Mouse (Mus musculus): ENCODE results near the gene Szt2. TPM values are rescaled to one million over a fixed set of nuclear protein-coding genes. Genes with fewer than 3 reads are reported as not detected.

Gene Szt2
- polyA plus RNA-seq, 1 experiment from 2014 or later: 13.6 TPM

GRCm38 (mm10) chr4:118350864-118351263, 58.2 kb downstream of the Szt2 start:
- no peak overlapping the region for H3K4me3 ChIP-seq
- 73% methylated on average over 2 of the region's 2 CpGs for whole genome bisulfite sequencing
- H3K36me3 ChIP-seq: no peaks in the 10 kb centered on the region
- H3K27me3 ChIP-seq: no peaks in the 10 kb centered on the region
- no peaks in the 10 kb centered on the region for H3K9me3 ChIP-seq (replicated peaks)
- no peak overlapping the region for H3K9ac ChIP-seq
- H3K27ac ChIP-seq: no peak overlapping the region
- ATAC-seq (ENCODE audit: low FRiP score): no peak
- H3K4me1 ChIP-seq: peaks cover 10% of the 10 kb centered on the region; the same call in 1 of the 2 replicates
- H3K4me2 ChIP-seq (replicated peaks): no peak overlapping the region

- Histone ChIP-seq H3K27me3 (no peaks in the 10 kb centered on the region; the same call in 1 of the 2 replicates), H3K4me3 (no peak overlapping the region), H3K27ac (no peak overlapping the region), H3K36me3 (no peaks in the 10 kb centered on the region), H3K9me3 (replicated peaks) (no peaks in the 10 kb centered on the region), H3K9ac (no peak overlapping the region), H3K4me2 (replicated peaks) (no peak overlapping the region), H3K4me1 (peaks cover 10% of the 10 kb centered on the region; the same call in 1 of the 2 replicates)
- 71% methylated on average over 13 of the region's 13 CpGs for WGBS
- ATAC-seq (ENCODE audit: low FRiP score): no peak
Observed at GRCm38 (mm10) chr4:118347529-118348309, 61.4 kb downstream of the Szt2 start.

GRCm38 (mm10) chr4:118341447-118341846, 67.6 kb downstream of the Szt2 start:
- no peak for ATAC-seq (ENCODE audit: low FRiP score)
- Histone ChIP-seq H3K4me1 (no peaks in the 10 kb centered on the region), H3K9me3 (replicated peaks) (no peaks in the 10 kb centered on the region), H3K27me3 (no peaks in the 10 kb centered on the region; the same call in 1 of the 2 replicates), H3K36me3 (no peaks in the 10 kb centered on the region), H3K4me2 (replicated peaks) (no peak overlapping the region), H3K27ac (no peak overlapping the region), H3K9ac (no peak overlapping the region), H3K4me3 (no peak overlapping the region)
- WGBS: 89% methylated on average over 3 of the region's 3 CpGs

GRCm38 (mm10) chr4:118336658-118337057, 72.4 kb downstream of the Szt2 start:
- 16% methylated on average over 7 of the region's 7 CpGs for WGBS
- Histone ChIP-seq H3K9me3 (replicated peaks) (no peaks in the 10 kb centered on the region), H3K27ac (no peak overlapping the region), H3K9ac (no peak overlapping the region), H3K4me2 (replicated peaks) (no peak overlapping the region), H3K4me1 (no peaks in the 10 kb centered on the region), H3K4me3 (no peak overlapping the region), H3K27me3 (no peaks in the 10 kb centered on the region), H3K36me3 (no peaks in the 10 kb centered on the region)
- ATAC-seq (ENCODE audit: low FRiP score): no peak

GRCm38 (mm10) chr4:118335991-118336390, 73.1 kb downstream of the Szt2 start:
- Histone ChIP-seq H3K4me3 (no peak overlapping the region), H3K4me1 (no peaks in the 10 kb centered on the region), H3K4me2 (replicated peaks) (no peak overlapping the region), H3K9me3 (replicated peaks) (no peaks in the 10 kb centered on the region), H3K36me3 (no peaks in the 10 kb centered on the region), H3K9ac (no peak overlapping the region), H3K27ac (no peak overlapping the region), H3K27me3 (no peaks in the 10 kb centered on the region)
- WGBS: 90% methylated on average over 4 of the region's 4 CpGs
- ATAC-seq (ENCODE audit: low FRiP score): no peak

GRCm38 (mm10) chr4:118331777-118332176, 77.3 kb downstream of the Szt2 start:
- Histone ChIP-seq H3K9ac (no peak overlapping the region), H3K9me3 (replicated peaks) (no peaks in the 10 kb centered on the region), H3K27me3 (no peaks in the 10 kb centered on the region), H3K4me1 (no peaks in the 10 kb centered on the region), H3K4me3 (no peak overlapping the region), H3K36me3 (no peaks in the 10 kb centered on the region), H3K27ac (no peak overlapping the region), H3K4me2 (replicated peaks) (no peak overlapping the region)
- 67% methylated on average over 4 of the region's 4 CpGs for WGBS
- ATAC-seq (ENCODE audit: low FRiP score): no peak

GRCm38 (mm10) chr4:118326476-118326875, 82.6 kb downstream of the Szt2 start:
- no peaks in the 10 kb centered on the region for H3K27me3 ChIP-seq
- no peak overlapping the region for H3K27ac ChIP-seq
- ATAC-seq (ENCODE audit: low FRiP score): no peak
- no peaks in the 10 kb centered on the region for H3K9me3 ChIP-seq (replicated peaks)
- no peak overlapping the region for H3K4me3 ChIP-seq
- H3K9ac ChIP-seq: no peak overlapping the region
- no peak overlapping the region for H3K4me2 ChIP-seq (replicated peaks)
- no peaks in the 10 kb centered on the region for H3K36me3 ChIP-seq
- no peaks in the 10 kb centered on the region for H3K4me1 ChIP-seq
- WGBS: 82% methylated on average over 7 of the region's 7 CpGs

GRCm38 (mm10) chr4:118320636-118321035, 88.4 kb downstream of the Szt2 start:
- WGBS: 80% methylated on average over 2 of the region's 2 CpGs
- no peak for ATAC-seq (ENCODE audit: low FRiP score)
- H3K36me3 ChIP-seq: no peaks in the 10 kb centered on the region

GRCm38 (mm10) chr4:118319706-118320344, 89.2 kb downstream of the Szt2 start:
- WGBS: 33% methylated on average over 8 of the region's 8 CpGs
- Histone ChIP-seq H3K4me2 (replicated peaks) (peak overlapping the region; percentile 25), H3K27ac (peak overlapping the region; percentile 25; the same call in 1 of the 2 replicates), H3K9ac (no peak overlapping the region), H3K4me3 (no peak overlapping the region), H3K4me1 (peaks cover 14% of the 10 kb centered on the region), H3K9me3 (replicated peaks) (no peaks in the 10 kb centered on the region), H3K36me3 (no peaks in the 10 kb centered on the region), H3K27me3 (no peaks in the 10 kb centered on the region)
- peak; percentile 54 for ATAC-seq (ENCODE audit: low FRiP score)

More at GRCm38 (mm10) chr4:118320636-118321035, 88.4 kb downstream of the Szt2 start:
- Histone ChIP-seq H3K4me3 (no peak overlapping the region), H3K9ac (no peak overlapping the region), H3K27me3 (no peaks in the 10 kb centered on the region), H3K9me3 (replicated peaks) (no peaks in the 10 kb centered on the region), H3K27ac (no peak overlapping the region), H3K4me1 (peaks cover 10% of the 10 kb centered on the region), H3K4me2 (replicated peaks) (no peak overlapping the region)

- Histone ChIP-seq H3K4me2 (replicated peaks) (no peak overlapping the region), H3K9ac (no peak overlapping the region), H3K27me3 (no peaks in the 10 kb centered on the region), H3K9me3 (replicated peaks) (no peaks in the 10 kb centered on the region), H3K27ac (no peak overlapping the region), H3K4me1 (peaks cover 14% of the 10 kb centered on the region), H3K36me3 (no peaks in the 10 kb centered on the region), H3K4me3 (no peak overlapping the region)
- 84% methylated on average over 4 of the region's 4 CpGs for WGBS
- ATAC-seq (ENCODE audit: low FRiP score): no peak
Observed at GRCm38 (mm10) chr4:118316662-118317061, 92.4 kb downstream of the Szt2 start.

- peaks cover 14% of the 10 kb centered on the region for H3K4me1 ChIP-seq
- H3K4me3 ChIP-seq: no peak overlapping the region
- WGBS: 48% methylated on average over 8 of the region's 8 CpGs
- ATAC-seq (ENCODE audit: low FRiP score): no peak
- no peak overlapping the region for H3K9ac ChIP-seq
- no peak overlapping the region for H3K4me2 ChIP-seq (replicated peaks)
- no peak overlapping the region for H3K27ac ChIP-seq
- no peaks in the 10 kb centered on the region for H3K27me3 ChIP-seq
- no peaks in the 10 kb centered on the region for H3K9me3 ChIP-seq (replicated peaks)
- no peaks in the 10 kb centered on the region for H3K36me3 ChIP-seq
Observed at GRCm38 (mm10) chr4:118315286-118315685, 93.8 kb downstream of the Szt2 start.

All from hindbrain, embryonic 12.5 days (tissue).